Mouse (Mus musculus) adrenal gland, adult 2 months (tissue): ENCODE data around the gene Topors. TPM values are rescaled to one million over a fixed set of nuclear protein-coding genes. Genes with fewer than 3 reads are reported as not detected.

ENCODE experiments used
- DNase-seq: peaks from one replicate; pipeline ENCODE4 v3.0.0; 2021
- long read RNA-seq: library from polyadenylated mRNA; stranded (forward); transcript quantifications from one replicate; pipeline ENCODE4 v2.0.0, GENCODE M21; 2021
- polyA plus RNA-seq: library from polyadenylated mRNA; depleted of rRNA; stranded (reverse); fragments of >200 nt; gene quantifications from 2 replicates; pipeline ENCODE4 v1.2.3, GENCODE M21; 2012; rRNA removed
- total RNA-seq, 2 experiments: library from RNA; stranded (reverse); gene quantifications; 2 replicates each; pipeline ENCODE4 v1.2.3; 2021

Topors gene
- total RNA-seq (10 to 100 TPM; 26.0 to 29.8 TPM), polyA plus RNA-seq (4.0 and 4.1 TPM in 2 replicates)
- long read RNA-seq, transcript Topors-201 (3 exons, 3,856 nt) = major isoform, 15 of 19 reads
- long read RNA-seq, partial matches to known transcripts = 3 of 19 reads
- long read RNA-seq, other reads (novel, unspliced or antisense) = 1 of 19 reads

GRCm38 (mm10) chr4:40269430-40270032 lies at the start of gene Topors, which contains the start of gene Smim27:
Gene Topors, minus strand, starts transcription at chr4:40269850.
Gene Smim27, plus strand, starts transcription at chr4:40269579.
- DNase-seq = peak; percentile 97

- no peak for DNase-seq
Measured at GRCm38 (mm10) chr4:40317404-40317803, 47.8 kb upstream of the Topors start.

- DNase-seq = no peak
Measured at GRCm38 (mm10) chr4:40313026-40313425, 43.4 kb upstream of the Topors start.

GRCm38 (mm10) chr4:40312213-40312612 lies 42.6 kb upstream of the Topors start:
- DNase-seq = no peak

DNA sequence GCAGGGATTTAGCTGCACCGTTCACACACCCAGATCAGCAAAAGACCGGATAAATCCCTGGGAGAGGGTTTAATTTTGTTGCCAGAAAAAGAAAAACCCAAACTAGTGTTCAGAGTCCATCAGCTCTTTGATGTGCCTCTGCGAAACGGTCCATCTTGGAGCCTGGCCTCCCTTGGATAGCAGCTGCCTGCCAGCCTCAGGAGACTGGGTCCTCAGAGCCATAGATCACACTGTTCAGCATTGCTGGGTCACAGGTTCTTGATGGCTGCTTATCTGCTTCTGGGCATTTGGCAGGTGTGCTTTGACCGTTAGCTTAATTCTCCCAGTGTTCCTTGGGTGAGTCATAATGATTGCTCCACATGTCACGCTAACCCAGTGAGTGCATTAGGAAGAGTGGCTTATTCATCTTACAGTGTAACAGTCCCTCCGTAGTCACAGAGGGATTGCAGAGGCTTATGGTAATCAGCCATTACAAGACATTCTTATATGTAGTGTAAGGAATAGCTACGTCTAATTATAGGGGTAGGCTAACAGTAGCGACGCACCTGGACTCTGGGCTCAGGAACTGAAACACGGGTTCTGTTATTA lies 41.2 kb upstream of the Topors start:
- DNase-seq = no peak

- DNase-seq = no peak
Measured at GRCm38 (mm10) chr4:40309682-40310081, 40.0 kb upstream of the Topors start.

GRCm38 (mm10) chr4:40302445-40303125 lies 32.9 kb upstream of the Topors start:
- DNase-seq = no peak

DNA sequence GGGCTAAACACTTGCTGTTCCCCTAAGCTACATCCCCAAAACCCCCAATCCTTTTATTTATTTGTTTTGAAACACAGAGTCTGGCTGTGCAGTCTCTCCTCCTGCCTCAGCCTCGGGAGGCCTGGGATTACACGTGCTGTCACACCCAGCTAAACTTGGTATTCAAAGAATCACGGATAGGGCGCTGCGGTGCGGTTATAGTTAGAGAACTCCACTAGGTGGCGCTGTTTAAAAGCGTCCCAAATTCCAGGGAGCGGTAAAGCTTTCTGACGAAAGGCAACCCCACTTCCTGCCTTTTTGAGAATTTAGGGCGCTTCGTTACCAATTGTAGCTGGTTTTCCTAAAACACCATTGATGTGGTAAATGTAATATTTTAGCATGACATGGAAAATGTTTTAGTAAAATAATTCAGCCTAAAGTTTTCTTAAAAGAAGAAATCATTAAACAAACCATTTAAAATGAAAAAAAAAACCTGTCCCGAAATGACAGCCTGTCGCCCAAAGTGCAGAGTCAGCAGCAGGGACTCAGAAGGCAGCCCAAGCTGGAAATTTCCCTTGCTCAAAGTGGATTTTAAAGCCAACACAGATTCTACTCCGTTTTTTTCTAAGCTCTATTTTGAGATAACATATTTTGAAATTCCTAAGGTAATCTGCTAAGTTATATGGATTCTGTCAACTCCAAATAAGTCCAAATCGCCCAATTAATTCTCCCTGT lies 31.6 kb upstream of the Topors start:
- DNase-seq = peak; percentile 77

DNA sequence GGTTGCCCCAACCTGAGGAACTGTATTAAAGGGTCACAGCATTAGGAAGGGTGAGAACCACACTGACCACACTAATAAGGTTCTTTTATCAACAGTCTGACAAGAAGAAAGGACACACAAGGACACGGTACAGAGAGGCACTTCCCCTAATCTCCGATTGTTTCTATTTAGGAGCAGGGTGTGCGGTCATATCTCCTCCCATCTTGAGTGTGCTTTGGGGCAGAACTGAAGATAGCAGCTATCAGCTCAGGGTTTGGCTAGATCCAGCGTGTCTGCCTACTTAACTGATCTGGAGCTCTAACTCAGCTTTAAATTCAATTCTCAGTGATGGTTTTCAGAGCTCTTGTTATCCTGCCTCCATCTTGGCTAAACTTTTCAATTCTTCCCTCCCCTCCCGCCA lies 29.5 kb upstream of the Topors start:
- no peak for DNase-seq

DNA sequence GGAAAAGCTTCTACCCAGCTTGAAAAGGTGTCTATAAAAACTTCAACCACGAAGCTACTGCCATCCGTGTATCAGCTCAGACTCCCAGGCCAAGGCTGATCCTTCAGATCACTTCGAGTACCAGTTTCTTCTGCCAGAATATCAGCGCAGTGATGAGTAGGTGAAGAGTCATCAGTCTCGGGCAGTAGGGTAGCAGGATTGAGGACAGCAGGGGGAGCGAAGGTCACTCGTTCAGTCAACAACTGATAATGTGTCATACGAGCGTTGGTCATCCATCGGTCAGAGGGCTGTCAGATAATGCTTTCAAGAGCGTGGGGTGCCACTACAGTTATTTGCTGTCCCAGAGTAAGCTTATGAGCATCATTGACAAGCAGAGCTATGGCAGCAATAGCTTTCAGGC lies 21.9 kb upstream of the Topors start:
- DNase-seq = peak; percentile 61

GRCm38 (mm10) chr4:40289046-40289445 lies 19.4 kb upstream of the Topors start:
- peak; percentile 48 for DNase-seq

GRCm38 (mm10) chr4:40287415-40287814 lies 17.8 kb upstream of the Topors start:
- no peak for DNase-seq

DNA sequence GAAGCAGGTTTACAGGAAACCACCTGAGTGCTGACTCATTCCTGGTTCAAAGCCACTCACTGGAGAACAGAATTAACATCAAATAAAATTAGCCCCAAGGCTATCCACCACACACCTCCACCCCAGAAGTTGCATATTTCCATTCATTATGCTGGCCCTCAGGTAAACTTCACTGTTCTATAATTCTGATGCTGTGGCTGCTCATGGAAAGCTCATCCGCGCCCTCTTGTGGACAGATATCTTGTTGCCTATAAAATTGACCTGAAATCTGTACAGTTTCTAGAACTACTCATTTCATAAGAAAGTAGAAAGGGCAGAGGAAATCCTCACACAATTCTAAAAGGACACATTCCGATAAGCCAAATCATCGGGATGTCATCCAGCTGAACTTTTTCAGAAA lies 15.9 kb upstream of the Topors start:
- peak; percentile 70 for DNase-seq

- peak; percentile 98 for DNase-seq
Measured at GRCm38 (mm10) chr4:40279276-40279900, 9.7 kb upstream of the Topors start, which contains the start of gene Ndufb6. Gene Ndufb6, minus strand, starts transcription at chr4:40279421.

- DNase-seq = no peak
Measured at GRCm38 (mm10) chr4:40278880-40279275, 9.2 kb upstream of the Topors start.

- DNase-seq = no peak
Measured at GRCm38 (mm10) chr4:40268835-40269234, 815 bp downstream of the Topors start.

- peak; percentile 95 for DNase-seq
Measured at GRCm38 (mm10) chr4:40268204-40268813, 1.3 kb downstream of the Topors start.

GRCm38 (mm10) chr4:40267681-40268080 lies 2.0 kb downstream of the Topors start:
- peak; percentile 46 for DNase-seq

GRCm38 (mm10) chr4:40264321-40264720 lies 5.3 kb downstream of the Topors start:
- DNase-seq = no peak

DNA sequence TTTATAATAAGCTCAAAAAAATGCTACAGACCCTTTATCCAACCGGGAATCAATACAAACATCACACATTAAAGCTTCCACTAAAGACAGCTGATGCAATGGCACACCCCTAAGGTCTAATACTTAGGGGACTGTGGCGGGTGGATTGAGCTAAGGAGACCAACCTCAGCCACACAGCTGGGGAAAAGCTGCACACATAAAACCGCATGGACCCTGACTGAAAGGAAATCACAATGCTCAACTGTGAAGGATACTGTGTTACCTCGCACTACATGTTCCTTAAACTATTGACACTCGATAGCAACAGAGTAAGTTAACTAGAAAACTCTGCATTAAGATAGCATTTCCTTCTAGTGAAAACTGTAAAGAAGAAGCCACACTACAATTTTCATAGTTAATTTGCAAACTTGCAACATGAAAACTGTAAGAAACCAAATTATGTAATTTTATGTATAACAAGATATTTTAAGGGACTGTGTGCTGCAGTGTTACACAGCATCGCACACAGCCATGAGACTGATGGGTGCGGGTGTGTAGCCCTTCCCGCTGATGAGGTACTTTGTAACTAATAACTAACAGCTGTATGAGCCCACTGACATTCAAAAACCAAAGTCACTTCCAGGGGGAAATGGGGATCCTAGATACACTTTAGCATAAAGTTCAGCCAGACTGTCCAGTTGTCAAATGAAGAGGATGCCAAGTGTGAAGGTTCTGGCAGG lies 15.1 kb downstream of the Topors start:
- DNase-seq = no peak

- DNase-seq = no peak
Measured at GRCm38 (mm10) chr4:40253766-40254165, 15.9 kb downstream of the Topors start.
